Mouse (Mus musculus): ENCODE measurements at regions not wholly inside any gene's neighbourhood (a gene's known extent, or its start where the extent isn't known, plus 50 kb on each side); places are given as distances from the start of the nearest gene placed in this dataset.

DNA sequence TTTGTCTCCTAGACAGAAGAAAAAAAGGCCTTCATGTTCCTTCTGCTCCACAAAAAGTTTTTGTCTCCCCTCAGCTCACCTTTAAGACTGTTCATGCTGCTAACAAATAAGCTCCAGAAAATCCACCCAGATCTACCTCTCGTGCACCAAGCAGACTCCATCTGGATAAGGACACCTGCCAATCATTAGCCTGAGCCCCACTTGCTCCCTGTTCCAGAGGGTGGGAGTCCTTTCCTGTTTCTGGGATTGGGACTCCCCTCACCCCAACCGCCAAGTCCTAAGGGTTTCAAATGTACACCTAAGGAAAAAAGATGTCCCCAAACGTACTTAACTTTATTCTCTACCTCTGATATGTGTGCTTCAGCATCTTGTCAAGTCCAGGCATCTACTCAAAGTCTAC lies 63.6 kb upstream of the Zfp64 start:
- no peak for TF ChIP-seq NELFE (IDR thresholded peaks at IDR 0.05; ENCODE audit: low read depth, low read length)
- TF ChIP-seq CTCF (IDR thresholded peaks at IDR 0.05 in 2 of 3, conservative IDR thresholded peaks at IDR 0.05 in 1 of 3; ENCODE audit: control insufficient read depth in 1 of 3, insufficient read depth in 1 of 3, low read depth in 2 of 3, low read length in 3 of 3, poor library complexity in 1 of 3, severe bottlenecking in 1 of 3), result no peak
- TF ChIP-seq POLR2AphosphoS5 (IDR thresholded peaks at IDR 0.05; ENCODE audit: borderline replicate concordance, low read depth, low read length), result no peak
- no peak for TF ChIP-seq EP300 (IDR thresholded peaks at IDR 0.05; ENCODE audit: low read depth in 1 of 2, low read length in 2 of 2)
- TF ChIP-seq POLR2AphosphoS2 (IDR thresholded peaks at IDR 0.05; ENCODE audit: low read length), result no peak
- no peak for TF ChIP-seq POLR2A (IDR thresholded peaks at IDR 0.05; ENCODE audit: control insufficient read depth in 1 of 2, insufficient read depth in 1 of 2, low read depth in 1 of 2, low read length in 2 of 2, poor library complexity in 1 of 2)
- TF ChIP-seq MAFK (IDR thresholded peaks at IDR 0.05; ENCODE audit: borderline replicate concordance, low read depth, low read length), result no peak

Measured in MEL (cell line).